Mouse (Mus musculus): ENCODE results near the gene Nid1.

GRCm38 (mm10) chr13:13492151-13492550 is 54.8 kb downstream of the Nid1 start:
- no peak for TF ChIP-seq CTCF (IDR thresholded peaks at IDR 0.05; ENCODE audit: low read depth, low read length)
- TF ChIP-seq POLR2A (IDR thresholded peaks at IDR 0.05; ENCODE audit: borderline replicate concordance, low read depth, low read length) = no peak

All from bone marrow macrophage, adult 2 months (primary cell).